Mouse (Mus musculus) limb, embryonic 13.5 days (tissue): ENCODE measurements around the gene Pdcd2. TPM values are rescaled to one million over a fixed set of nuclear protein-coding genes. Genes with fewer than 3 reads are reported as not detected.
"Not testable (repeated sequence)": the region's sequence is repeated elsewhere in the genome, so short reads cannot be mapped to it uniquely, and the experiment has no call there.

ENCODE experiments used
- ATAC-seq: fragments of 200-750 bp; cut with Nextera tagmentation; 2 replicates; pipeline ENCODE4 v1.8.0; 2017; ENCODE audit warnings: low read depth, moderate number of reproducible peaks, moderate TSS enrichment; ENCODE audit not compliant: low FRiP score
- H3K27ac ChIP-seq: fragments of 300-500 bp; sonication (generic); 2 replicates; pipeline ENCODE4 v1.5.1; 2015; ENCODE audit warnings: inconsistent platforms, mild to moderate bottlenecking, moderate library complexity
- H3K27me3 ChIP-seq: fragments of 300-500 bp; sonication (generic); 2 replicates; pipeline ENCODE4 v1.6.1; 2015; ENCODE audit warnings: mild to moderate bottlenecking, inconsistent platforms
- H3K36me3 ChIP-seq: fragments of 300-500 bp; sonication (generic); 2 replicates; pipeline ENCODE4 v1.6.1; 2015; ENCODE audit warnings: inconsistent platforms, mild to moderate bottlenecking, moderate library complexity
- H3K4me1 ChIP-seq: fragments of 300-500 bp; sonication (generic); 2 replicates; pipeline ENCODE4 v1.6.1; 2015; ENCODE audit warnings: inconsistent platforms
- H3K4me2 ChIP-seq: fragments of 300-500 bp; sonication (generic); replicated peaks from 2 replicates; pipeline ENCODE4 v1.6.1; 2015; ENCODE audit warnings: inconsistent platforms, mild to moderate bottlenecking, moderate library complexity
- H3K4me3 ChIP-seq: fragments of 300-500 bp; sonication (generic); 2 replicates; pipeline ENCODE4 v1.5.1; 2015; ENCODE audit warnings: moderate library complexity, mild to moderate bottlenecking, inconsistent platforms
- H3K9ac ChIP-seq: fragments of 300-500 bp; sonication (generic); 2 replicates; pipeline ENCODE4 v1.6.1; 2015; ENCODE audit warnings: mild to moderate bottlenecking, inconsistent platforms
- H3K9me3 ChIP-seq: fragments of 300-500 bp; sonication (generic); 2 replicates; pipeline ENCODE4 v1.6.1; 2016; ENCODE audit warnings: inconsistent platforms
- WGBS: fragments of 180-500 bp; shearing (Covaris S2); methylation state at CpG from one replicate; pipeline ENCODE4 v1.1.7; 2015; 5-methylcytosine and 5-hydroxymethylcytosine counted together
- polyA plus RNA-seq: library from polyadenylated mRNA; unstranded; fragments of >200 nt; fragmentation: Nextera tagmentation; extraction: Ambion mirVana; gene quantifications from 2 replicates; pipeline ENCODE4 v1.2.1, GENCODE M21; 2015

The Pdcd2 gene
- 48.4 and 49.0 TPM in 2 replicates for polyA plus RNA-seq

GRCm38 (mm10) chr17:15526986-15527810 lies at the start of gene Pdcd2:
Gene Pdcd2 (minus strand): TSS chr17:15527301.
- Histone ChIP-seq H3K9ac (peak within 1 kb of the TSS; percentile 78), H3K9me3 (no peaks in the 10 kb centered on the region), H3K4me1 (peaks cover 16% of the 10 kb centered on the region), H3K27me3 (no peaks in the 10 kb centered on the region), H3K27ac (peak within 1 kb of the TSS; percentile 71), H3K36me3 (peaks cover 27% of the 10 kb centered on the region), H3K4me3 (peak within 1 kb of the TSS; percentile 65), H3K4me2 (peak within 1 kb of the TSS; percentile 76)
- WGBS = 1% methylated on average over 49 of the region's 55 CpGs
- ATAC-seq = peak; percentile 99

- Histone ChIP-seq H3K27me3 (peaks cover 31% of the 10 kb centered on the region), H3K9me3 (no peaks in the 10 kb centered on the region), H3K9ac (no peak overlapping the region), H3K4me2 (no peak overlapping the region), H3K27ac (no peak overlapping the region), H3K4me3 (no peak overlapping the region), H3K4me1 (no peaks in the 10 kb centered on the region), H3K36me3 (no peaks in the 10 kb centered on the region)
- WGBS = 56% methylated on average over 1 of the region's 1 CpGs
- ATAC-seq = no peak
Observed at GRCm38 (mm10) chr17:15575056-15575455, 48.0 kb upstream of the Pdcd2 start.

GRCm38 (mm10) chr17:15566908-15567307 lies 39.8 kb upstream of the Pdcd2 start:
- Histone ChIP-seq H3K9me3 (no peaks in the 10 kb centered on the region), H3K36me3 (no peaks in the 10 kb centered on the region), H3K9ac (no peak overlapping the region), H3K4me3 (no peak overlapping the region), H3K4me2 (no peak overlapping the region), H3K4me1 (peaks cover 6% of the 10 kb centered on the region; the same call in 1 of the 2 replicates), H3K27ac (no peak overlapping the region), H3K27me3 (0 out of 2 replicates have a peak, but pooled peaks cover 5% of the 10 kb centered on the region)
- WGBS = 67% methylated on average over 5 of the region's 5 CpGs
- ATAC-seq = no peak

GRCm38 (mm10) chr17:15564928-15565300 lies 37.8 kb upstream of the Pdcd2 start:
- Histone ChIP-seq H3K4me3 (peak overlapping the region; percentile 64), H3K9me3 (no peaks in the 10 kb centered on the region), H3K27ac (no peak overlapping the region), H3K36me3 (no peaks in the 10 kb centered on the region), H3K4me2 (peak overlapping the region; percentile 69), H3K27me3 (0 out of 2 replicates have a peak, but pooled peaks cover 5% of the 10 kb centered on the region), H3K9ac (no peak overlapping the region), H3K4me1 (peaks cover 6% of the 10 kb centered on the region; the same call in 1 of the 2 replicates)
- ATAC-seq = no peak
- WGBS = 48% methylated on average over 12 of the region's 12 CpGs

- WGBS = under 1% methylated on average over 43 of the region's 43 CpGs
- Histone ChIP-seq H3K36me3 (no peaks in the 10 kb centered on the region), H3K4me2 (peak within 1 kb of the TSS; percentile 86), H3K9me3 (no peaks in the 10 kb centered on the region), H3K4me1 (peaks cover 6% of the 10 kb centered on the region; the same call in 1 of the 2 replicates), H3K9ac (peak within 1 kb of the TSS; percentile 74), H3K27me3 (0 out of 2 replicates have a peak, but pooled peaks cover 5% of the 10 kb centered on the region), H3K4me3 (peak within 1 kb of the TSS; percentile 64), H3K27ac (peak within 1 kb of the TSS; percentile 90)
- ATAC-seq = peak; percentile 100
Observed at GRCm38 (mm10) chr17:15564014-15564927, 37.2 kb upstream of the Pdcd2 start, which contains the start of gene Prdm9. Gene Prdm9 (minus strand): TSS chr17:15564354.

GRCm38 (mm10) chr17:15559946-15560345 lies 32.8 kb upstream of the Pdcd2 start:
- Histone ChIP-seq H3K4me3 (no peak overlapping the region), H3K36me3 (no peaks in the 10 kb centered on the region), H3K9me3 (no peaks in the 10 kb centered on the region), H3K27ac (no peak overlapping the region), H3K27me3 (0 out of 2 replicates have a peak, but pooled peaks cover 5% of the 10 kb centered on the region), H3K4me2 (no peak overlapping the region), H3K4me1 (peaks cover 6% of the 10 kb centered on the region; the same call in 1 of the 2 replicates), H3K9ac (no peak overlapping the region)
- ATAC-seq = no peak
- 91% methylated on average over 2 of the region's 2 CpGs for WGBS

GRCm38 (mm10) chr17:15549713-15550112 lies 22.6 kb upstream of the Pdcd2 start:
- WGBS = 52% methylated on average over 1 of the region's 1 CpGs
- no peak for ATAC-seq

GRCm38 (mm10) chr17:15546440-15546839 lies 19.3 kb upstream of the Pdcd2 start:
- H3K36me3 ChIP-seq = no peaks in the 10 kb centered on the region
- H3K27ac ChIP-seq = no peak overlapping the region
- H3K9ac ChIP-seq = no peak overlapping the region
- H3K4me2 ChIP-seq = no peak overlapping the region
- no peak overlapping the region for H3K4me3 ChIP-seq
- no peaks in the 10 kb centered on the region for H3K4me1 ChIP-seq
- ATAC-seq = no peak
- no peaks in the 10 kb centered on the region for H3K27me3 ChIP-seq
- H3K9me3 ChIP-seq = 0 out of 2 replicates have a peak, but pooled peaks cover 3% of the 10 kb centered on the region
- WGBS = 70% methylated on average over 4 of the region's 4 CpGs

More at GRCm38 (mm10) chr17:15549713-15550112, 22.6 kb upstream of the Pdcd2 start:
- no peaks in the 10 kb centered on the region for H3K4me1 ChIP-seq
- 0 out of 2 replicates have a peak, but pooled peaks cover 2% of the 10 kb centered on the region for H3K9me3 ChIP-seq
- H3K36me3 ChIP-seq = no peaks in the 10 kb centered on the region
- H3K27ac ChIP-seq = no peak overlapping the region
- no peak overlapping the region for H3K4me3 ChIP-seq
- H3K9ac ChIP-seq = no peak overlapping the region
- no peak overlapping the region for H3K4me2 ChIP-seq
- no peaks in the 10 kb centered on the region for H3K27me3 ChIP-seq

- not testable (repeated sequence) for H3K4me2 ChIP-seq, H3K4me3 ChIP-seq, H3K9me3 ChIP-seq, H3K4me1 ChIP-seq, H3K27me3 ChIP-seq, ATAC-seq, H3K9ac ChIP-seq, H3K27ac ChIP-seq, H3K36me3 ChIP-seq
- 50% methylated on average over 4 of the region's 4 CpGs for WGBS
Observed at GRCm38 (mm10) chr17:15543868-15544267, 16.8 kb upstream of the Pdcd2 start.

- Histone ChIP-seq H3K27me3 (peaks cover 24% of the 10 kb centered on the region), H3K36me3 (no peaks in the 10 kb centered on the region), H3K4me3 (no peak overlapping the region), H3K4me1 (0 out of 2 replicates have a peak, but pooled peaks cover 6% of the 10 kb centered on the region), H3K4me2 (no peak overlapping the region), H3K9me3 (0 out of 2 replicates have a peak, but pooled peaks cover 3% of the 10 kb centered on the region), H3K9ac (no peak overlapping the region), H3K27ac (no peak overlapping the region)
- WGBS = 72% methylated on average over 4 of the region's 4 CpGs
- ATAC-seq = no peak
Observed at GRCm38 (mm10) chr17:15540309-15540708, 13.2 kb upstream of the Pdcd2 start.

GRCm38 (mm10) chr17:15536457-15536904 lies 9.4 kb upstream of the Pdcd2 start:
- Histone ChIP-seq H3K9ac (peak overlapping the region; percentile 59), H3K27me3 (peaks cover 32% of the 10 kb centered on the region), H3K4me1 (0 out of 2 replicates have a peak, but pooled peaks cover 6% of the 10 kb centered on the region), H3K4me3 (peak overlapping the region; percentile 51), H3K36me3 (no peaks in the 10 kb centered on the region), H3K27ac (no peak overlapping the region), H3K9me3 (no peaks in the 10 kb centered on the region), H3K4me2 (peak overlapping the region; percentile 85)
- 1% methylated on average over 33 of the region's 33 CpGs for WGBS
- no peak for ATAC-seq
